Mouse (Mus musculus) neural tube, embryonic 12.5 days (tissue): ENCODE measurements around the gene Wdfy3. TPM values are rescaled to one million over a fixed set of nuclear protein-coding genes. Genes with fewer than 3 reads are reported as not detected.

Experiments
- ATAC-seq: fragments of 200-750 bp; cut with Nextera tagmentation; 2 replicates; pipeline ENCODE4 v1.8.0; 2017; ENCODE audit warnings: low read depth, mild to moderate bottlenecking, moderate TSS enrichment, moderate library complexity; ENCODE audit not compliant: low FRiP score
- H3K27ac ChIP-seq: fragments of 300-500 bp; sonication (generic); 2 replicates; pipeline ENCODE4 v1.5.1; 2016
- H3K27me3 ChIP-seq: fragments of 300-500 bp; sonication (generic); replicated peaks from 2 replicates; pipeline ENCODE4 v1.6.1; 2016; ENCODE audit warnings: mild to moderate bottlenecking
- H3K36me3 ChIP-seq: fragments of 300-500 bp; sonication (generic); 2 replicates; pipeline ENCODE4 v1.6.1; 2016; ENCODE audit warnings: mild to moderate bottlenecking
- H3K4me1 ChIP-seq: fragments of 300-500 bp; sonication (generic); 2 replicates; pipeline ENCODE4 v1.6.1; 2016
- H3K4me2 ChIP-seq: fragments of 300-500 bp; sonication (generic); replicated peaks from 2 replicates; pipeline ENCODE4 v1.6.1; 2016; ENCODE audit warnings: mild to moderate bottlenecking
- H3K4me3 ChIP-seq: fragments of 300-500 bp; sonication (generic); 2 replicates; pipeline ENCODE4 v1.5.1; 2016
- H3K9ac ChIP-seq: fragments of 300-500 bp; sonication (generic); 2 replicates; pipeline ENCODE4 v1.6.1; 2016; ENCODE audit warnings: mild to moderate bottlenecking
- H3K9me3 ChIP-seq: fragments of 300-500 bp; sonication (generic); 2 replicates; pipeline ENCODE4 v1.6.1; 2016; ENCODE audit warnings: mild to moderate bottlenecking
- WGBS: fragments of 180-500 bp; shearing (Covaris S2); methylation state at CpG from one replicate; pipeline ENCODE4 v1.1.7; 2016; 5-methylcytosine and 5-hydroxymethylcytosine counted together
- polyA plus RNA-seq: library from polyadenylated mRNA; unstranded; fragments of >200 nt; fragmentation: Nextera tagmentation; extraction: Ambion mirVana; gene quantifications from 2 replicates; pipeline ENCODE4 v1.2.1, GENCODE M21; 2016

The Wdfy3 gene
- polyA plus RNA-seq, 1 experiment from 2014 or later = 36.5 TPM

GRCm38 (mm10) chr5:101954393-101955340 is 115.1 kb downstream of the Wdfy3 start:
- H3K9ac ChIP-seq = no peak overlapping the region
- H3K9me3 ChIP-seq = no peaks in the 10 kb centered on the region
- WGBS = 91% methylated on average over 16 of the region's 16 CpGs
- no peak overlapping the region for H3K4me3 ChIP-seq
- ATAC-seq = no peak
- no peaks in the 10 kb centered on the region for H3K4me1 ChIP-seq
- no peak overlapping the region for H3K27ac ChIP-seq
- H3K36me3 ChIP-seq = peaks cover 58% of the 10 kb centered on the region
- no peaks in the 10 kb centered on the region for H3K27me3 ChIP-seq
- no peak overlapping the region for H3K4me2 ChIP-seq

DNA sequence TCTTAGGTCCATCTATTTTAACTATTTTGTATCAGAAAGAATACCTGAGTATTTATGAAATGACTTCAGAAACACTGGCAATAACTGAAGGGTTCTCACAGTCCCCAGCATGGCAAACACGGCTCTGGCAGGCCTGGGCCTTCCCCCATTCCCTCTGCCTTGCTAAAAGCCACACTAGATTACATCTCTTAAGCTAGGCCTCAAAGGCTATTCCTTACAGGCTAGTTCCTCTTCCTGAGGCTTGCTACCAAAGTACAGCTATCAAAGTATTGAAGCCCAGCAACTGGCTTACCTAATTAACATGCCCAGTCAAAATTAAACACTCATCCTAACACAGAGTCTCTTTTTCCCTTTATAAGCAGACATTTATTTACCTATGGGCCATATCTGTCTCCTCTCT is 117.8 kb downstream of the Wdfy3 start:
- peaks cover 62% of the 10 kb centered on the region for H3K36me3 ChIP-seq
- ATAC-seq = no peak

GRCm38 (mm10) chr5:101949323-101949722 is 120.4 kb downstream of the Wdfy3 start:
- Histone ChIP-seq H3K9ac (no peak overlapping the region), H3K36me3 (peaks cover 59% of the 10 kb centered on the region), H3K27me3 (no peaks in the 10 kb centered on the region), H3K4me1 (no peaks in the 10 kb centered on the region), H3K4me2 (no peak overlapping the region), H3K4me3 (no peak overlapping the region), H3K9me3 (no peaks in the 10 kb centered on the region), H3K27ac (no peak overlapping the region)
- WGBS = 58% methylated on average over 8 of the region's 8 CpGs
- no peak for ATAC-seq

More for the DNA sequence above, 117.8 kb downstream of the Wdfy3 start:
- Histone ChIP-seq H3K9ac (no peak overlapping the region), H3K27ac (no peak overlapping the region), H3K4me3 (no peak overlapping the region), H3K27me3 (no peaks in the 10 kb centered on the region), H3K4me1 (no peaks in the 10 kb centered on the region), H3K4me2 (no peak overlapping the region), H3K9me3 (no peaks in the 10 kb centered on the region)
- WGBS = 87% methylated on average over 1 of the region's 1 CpGs

- Histone ChIP-seq H3K27me3 (no peaks in the 10 kb centered on the region), H3K9ac (no peak overlapping the region), H3K9me3 (no peaks in the 10 kb centered on the region), H3K4me2 (no peak overlapping the region), H3K27ac (no peak overlapping the region), H3K4me3 (no peak overlapping the region), H3K4me1 (no peaks in the 10 kb centered on the region), H3K36me3 (peaks cover 64% of the 10 kb centered on the region)
- ATAC-seq = no peak
- WGBS = 89% methylated on average over 7 of the region's 7 CpGs
Measured at GRCm38 (mm10) chr5:101948641-101949040, 121.1 kb downstream of the Wdfy3 start.

DNA sequence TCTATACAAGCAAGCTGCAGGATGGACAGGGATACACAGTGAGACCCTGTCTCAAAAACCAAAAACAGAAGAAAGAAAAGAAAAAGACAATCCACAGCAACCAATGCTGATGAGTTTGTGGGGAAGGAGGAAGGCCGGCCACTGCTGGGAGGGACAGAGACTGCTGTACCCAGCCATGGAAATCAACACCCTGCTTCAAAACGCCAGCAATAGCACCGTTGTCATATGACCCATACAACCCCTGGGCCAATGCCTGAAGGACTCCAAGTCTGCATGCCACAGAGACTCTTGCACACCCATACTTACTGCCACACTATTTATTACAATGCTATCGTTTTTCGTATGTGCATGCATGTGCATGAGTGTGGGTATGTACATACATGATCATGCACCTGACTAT is 124.0 kb downstream of the Wdfy3 start:
- Histone ChIP-seq H3K27ac (no peak overlapping the region), H3K4me3 (no peak overlapping the region), H3K27me3 (no peaks in the 10 kb centered on the region), H3K9me3 (no peaks in the 10 kb centered on the region), H3K4me2 (no peak overlapping the region), H3K9ac (no peak overlapping the region), H3K4me1 (no peaks in the 10 kb centered on the region), H3K36me3 (peaks cover 76% of the 10 kb centered on the region)
- ATAC-seq = no peak
- WGBS = 88% methylated on average over 5 of the region's 5 CpGs

DNA sequence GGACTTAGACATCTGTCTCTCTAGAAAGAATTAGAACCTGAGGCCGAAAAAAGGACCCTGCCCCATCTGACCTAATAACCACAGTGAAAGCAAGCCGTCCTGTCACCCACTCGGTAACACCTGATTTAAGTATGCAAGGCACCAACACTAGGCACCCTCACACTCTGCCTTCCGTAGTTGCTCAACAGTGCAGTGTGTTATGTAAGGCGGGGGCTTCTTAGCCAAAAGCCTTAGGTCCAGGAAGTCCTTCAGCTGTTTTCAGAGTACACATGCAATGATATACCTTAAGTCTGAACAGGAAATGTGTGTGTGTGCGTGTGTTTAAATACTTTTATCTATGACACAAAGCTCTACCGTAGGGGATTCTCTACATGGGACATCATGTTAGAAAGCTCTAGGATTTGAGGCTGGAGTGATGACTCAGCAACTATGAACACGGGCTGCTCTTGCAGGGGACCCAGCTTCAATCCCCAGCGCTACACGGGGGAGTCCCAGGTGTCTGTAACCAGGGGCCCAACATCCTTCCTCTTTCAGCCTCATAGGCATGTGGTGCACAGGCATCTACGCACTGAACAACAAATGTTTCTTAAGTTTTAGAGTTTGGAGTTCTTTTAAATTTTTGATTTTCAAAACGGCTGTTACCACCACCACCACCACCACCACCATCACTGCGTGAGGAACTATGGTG is 131.7 kb downstream of the Wdfy3 start:
- no peaks in the 10 kb centered on the region for H3K27me3 ChIP-seq
- H3K9me3 ChIP-seq = no peaks in the 10 kb centered on the region
- H3K4me1 ChIP-seq = no peaks in the 10 kb centered on the region
- H3K4me2 ChIP-seq = no peak overlapping the region
- WGBS = 93% methylated on average over 13 of the region's 13 CpGs
- no peak overlapping the region for H3K4me3 ChIP-seq
- H3K9ac ChIP-seq = no peak overlapping the region
- peaks cover 75% of the 10 kb centered on the region for H3K36me3 ChIP-seq
- H3K27ac ChIP-seq = no peak overlapping the region
- no peak for ATAC-seq

- peaks cover 69% of the 10 kb centered on the region for H3K36me3 ChIP-seq
- no peak for ATAC-seq
- WGBS = 90% methylated on average over 21 of the region's 21 CpGs
- no peaks in the 10 kb centered on the region for H3K4me1 ChIP-seq
- no peaks in the 10 kb centered on the region for H3K9me3 ChIP-seq
- H3K27ac ChIP-seq = no peak overlapping the region
- H3K27me3 ChIP-seq = no peaks in the 10 kb centered on the region
- H3K9ac ChIP-seq = no peak overlapping the region
- no peak overlapping the region for H3K4me2 ChIP-seq
- no peak overlapping the region for H3K4me3 ChIP-seq
Measured at GRCm38 (mm10) chr5:101937362-101937761, 132.4 kb downstream of the Wdfy3 start.

GRCm38 (mm10) chr5:101935893-101936292 is 133.8 kb downstream of the Wdfy3 start:
- no peaks in the 10 kb centered on the region for H3K4me1 ChIP-seq
- H3K36me3 ChIP-seq = peaks cover 65% of the 10 kb centered on the region
- no peaks in the 10 kb centered on the region for H3K9me3 ChIP-seq
- H3K27me3 ChIP-seq = no peaks in the 10 kb centered on the region
- no peak overlapping the region for H3K4me2 ChIP-seq
- no peak overlapping the region for H3K27ac ChIP-seq
- WGBS = 62% methylated on average over 16 of the region's 16 CpGs
- no peak overlapping the region for H3K4me3 ChIP-seq
- no peak for ATAC-seq
- H3K9ac ChIP-seq = no peak overlapping the region

DNA sequence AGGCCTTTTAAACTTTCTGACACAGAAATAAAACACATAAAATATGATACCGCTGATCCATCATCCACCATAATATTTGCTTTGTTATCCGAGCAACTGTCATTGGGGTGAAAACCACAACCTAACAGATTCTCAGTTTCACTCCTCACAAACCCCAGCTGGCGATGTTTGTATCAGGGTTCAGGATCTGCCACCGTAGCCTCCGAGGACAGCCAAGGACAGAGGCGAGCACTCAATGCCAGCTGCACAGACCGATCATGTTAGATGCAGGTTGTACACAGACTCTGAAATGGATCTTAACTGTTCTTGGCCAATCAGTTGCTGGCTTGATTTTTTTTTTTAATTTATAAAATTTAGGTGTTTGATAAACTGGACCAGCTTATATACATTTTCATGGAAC is 135.1 kb downstream of the Wdfy3 start:
- Histone ChIP-seq H3K27me3 (no peaks in the 10 kb centered on the region), H3K4me2 (no peak overlapping the region), H3K9ac (no peak overlapping the region), H3K9me3 (no peaks in the 10 kb centered on the region), H3K4me1 (no peaks in the 10 kb centered on the region), H3K27ac (no peak overlapping the region), H3K4me3 (no peak overlapping the region), H3K36me3 (peaks cover 65% of the 10 kb centered on the region)
- 91% methylated on average over 7 of the region's 7 CpGs for WGBS
- ATAC-seq = no peak

- Histone ChIP-seq H3K9me3 (no peaks in the 10 kb centered on the region), H3K9ac (no peak overlapping the region), H3K4me2 (no peak overlapping the region), H3K4me3 (no peak overlapping the region), H3K36me3 (peaks cover 71% of the 10 kb centered on the region), H3K27ac (no peak overlapping the region), H3K4me1 (no peaks in the 10 kb centered on the region), H3K27me3 (no peaks in the 10 kb centered on the region)
- no peak for ATAC-seq
- WGBS = 83% methylated on average over 15 of the region's 15 CpGs
Measured at GRCm38 (mm10) chr5:101932971-101933810, 136.5 kb downstream of the Wdfy3 start.

GRCm38 (mm10) chr5:101931997-101932396 is 137.7 kb downstream of the Wdfy3 start:
- H3K27ac ChIP-seq = no peak overlapping the region
- no peak for ATAC-seq
- peaks cover 63% of the 10 kb centered on the region for H3K36me3 ChIP-seq
- H3K4me2 ChIP-seq = no peak overlapping the region
- no peak overlapping the region for H3K4me3 ChIP-seq
- WGBS = 69% methylated on average over 4 of the region's 4 CpGs
- H3K9ac ChIP-seq = no peak overlapping the region
- no peaks in the 10 kb centered on the region for H3K9me3 ChIP-seq
- H3K4me1 ChIP-seq = no peaks in the 10 kb centered on the region
- H3K27me3 ChIP-seq = no peaks in the 10 kb centered on the region

GRCm38 (mm10) chr5:101926311-101926710 is 143.4 kb downstream of the Wdfy3 start:
- no peaks in the 10 kb centered on the region for H3K9me3 ChIP-seq

More at GRCm38 (mm10) chr5:101926311-101926710, 143.4 kb downstream of the Wdfy3 start:
- H3K9ac ChIP-seq = no peak overlapping the region
- H3K36me3 ChIP-seq = peaks cover 71% of the 10 kb centered on the region
- no peak for ATAC-seq
- H3K27ac ChIP-seq = no peak overlapping the region
- no peak overlapping the region for H3K4me3 ChIP-seq
- no peaks in the 10 kb centered on the region for H3K27me3 ChIP-seq
- 92% methylated on average over 8 of the region's 8 CpGs for WGBS
- H3K4me2 ChIP-seq = no peak overlapping the region
- H3K4me1 ChIP-seq = no peaks in the 10 kb centered on the region
